Mouse (Mus musculus): ENCODE data around the gene Gucy2g. TPM values are rescaled to one million over a fixed set of nuclear protein-coding genes. Genes with fewer than 3 reads are reported as not detected.

Gucy2g gene
- polyA plus RNA-seq (2014; fragmentation: Nextera tagmentation; extraction: Ambion mirVana): not detected in 2 replicates

GRCm38 (mm10) chr19:55241186-55241645 is at the start of gene Gucy2g:
Gene Gucy2g (minus strand): TSS chr19:55241236.
- 82% methylated on average over 6 of the region's 6 CpGs for WGBS
- no peaks in the 10 kb centered on the region for H3K9me3 ChIP-seq (ENCODE audit: control insufficient read depth, low read length)
- H3K9ac ChIP-seq (ENCODE audit: low read length): no peak within 1 kb of the TSS
- H3K4me1 ChIP-seq (ENCODE audit: control insufficient read depth, insufficient read depth, low read length): no peaks in the 10 kb centered on the region
- DNase-seq (ENCODE audit: low spot score) (no peak), ATAC-seq (ENCODE audit: insufficient read depth, low FRiP score, low TSS enrichment) (no peak)
- no peak within 1 kb of the TSS for H3K4me3 ChIP-seq (ENCODE audit: low read depth, low read length)
- H3K36me3 ChIP-seq (ENCODE audit: control insufficient read depth, insufficient read depth, low read length): no peaks in the 10 kb centered on the region
- H3K27me3 ChIP-seq (ENCODE audit: control insufficient read depth, insufficient read depth, low read length): no peaks in the 10 kb centered on the region
- H3K27ac ChIP-seq (ENCODE audit: low read depth, low read length): no peak within 1 kb of the TSS
- no peak within 1 kb of the TSS for H3K4me2 ChIP-seq (ENCODE audit: low read depth)

- H3K27me3 ChIP-seq (ENCODE audit: control insufficient read depth, insufficient read depth, low read length): no peaks in the 10 kb centered on the region
- ATAC-seq (ENCODE audit: insufficient read depth, low FRiP score, low TSS enrichment): no peak
- H3K9ac ChIP-seq (ENCODE audit: low read length): no peak overlapping the region
These were observed 47.9 kb upstream of the Gucy2g start for GRCm38 (mm10) chr19:55288974-55289373.

GRCm38 (mm10) chr19:55286034-55286433 is 45.0 kb upstream of the Gucy2g start:
- H3K4me1 ChIP-seq (ENCODE audit: control insufficient read depth, insufficient read depth, low read length): no peaks in the 10 kb centered on the region
- no peak overlapping the region for H3K9ac ChIP-seq (ENCODE audit: low read length)
- 93% methylated on average over 4 of the region's 4 CpGs for WGBS
- DNase-seq (ENCODE audit: low spot score): no peak
- no peak overlapping the region for H3K4me3 ChIP-seq (ENCODE audit: low read depth, low read length)
- no peak for ATAC-seq (ENCODE audit: insufficient read depth, low FRiP score, low TSS enrichment)
- no peaks in the 10 kb centered on the region for H3K36me3 ChIP-seq (ENCODE audit: control insufficient read depth, insufficient read depth, low read length)
- no peaks in the 10 kb centered on the region for H3K27me3 ChIP-seq (ENCODE audit: control insufficient read depth, insufficient read depth, low read length)
- H3K4me2 ChIP-seq (ENCODE audit: low read depth): no peak overlapping the region
- no peaks in the 10 kb centered on the region for H3K9me3 ChIP-seq (ENCODE audit: control insufficient read depth, low read length)
- no peak overlapping the region for H3K27ac ChIP-seq (ENCODE audit: low read depth, low read length)

More at GRCm38 (mm10) chr19:55288974-55289373, 47.9 kb upstream of the Gucy2g start:
- no peak for DNase-seq (ENCODE audit: low spot score)
- H3K9me3 ChIP-seq (ENCODE audit: control insufficient read depth, low read length): no peaks in the 10 kb centered on the region
- no peak overlapping the region for H3K4me2 ChIP-seq (ENCODE audit: low read depth)
- H3K4me3 ChIP-seq (ENCODE audit: low read depth, low read length): no peak overlapping the region
- no peak overlapping the region for H3K27ac ChIP-seq (ENCODE audit: low read depth, low read length)
- no peaks in the 10 kb centered on the region for H3K36me3 ChIP-seq (ENCODE audit: control insufficient read depth, insufficient read depth, low read length)
- no peaks in the 10 kb centered on the region for H3K4me1 ChIP-seq (ENCODE audit: control insufficient read depth, insufficient read depth, low read length)

- H3K27me3 ChIP-seq (ENCODE audit: control insufficient read depth, insufficient read depth, low read length): no peaks in the 10 kb centered on the region
- H3K27ac ChIP-seq (ENCODE audit: low read depth, low read length): no peak overlapping the region
- no peak overlapping the region for H3K4me3 ChIP-seq (ENCODE audit: low read depth, low read length)
- H3K4me1 ChIP-seq (ENCODE audit: control insufficient read depth, insufficient read depth, low read length): no peaks in the 10 kb centered on the region
- H3K9me3 ChIP-seq (ENCODE audit: control insufficient read depth, low read length): no peaks in the 10 kb centered on the region
- no peak overlapping the region for H3K4me2 ChIP-seq (ENCODE audit: low read depth)
- H3K36me3 ChIP-seq (ENCODE audit: control insufficient read depth, insufficient read depth, low read length): no peaks in the 10 kb centered on the region
- ATAC-seq (ENCODE audit: insufficient read depth, low FRiP score, low TSS enrichment) (no peak), DNase-seq (ENCODE audit: low spot score) (no peak)
- no peak overlapping the region for H3K9ac ChIP-seq (ENCODE audit: low read length)
- WGBS: 94% methylated on average over 4 of the region's 4 CpGs
These were observed 43.1 kb upstream of the Gucy2g start for GRCm38 (mm10) chr19:55284093-55284492.

- no peak for DNase-seq (ENCODE audit: low spot score)
- Histone ChIP-seq H3K9ac (ENCODE audit: low read length) (no peak overlapping the region), H3K36me3 (ENCODE audit: control insufficient read depth, insufficient read depth, low read length) (no peaks in the 10 kb centered on the region), H3K27me3 (ENCODE audit: control insufficient read depth, insufficient read depth, low read length) (no peaks in the 10 kb centered on the region), H3K4me3 (ENCODE audit: low read depth, low read length) (no peak overlapping the region), H3K4me1 (ENCODE audit: control insufficient read depth, insufficient read depth, low read length) (no peaks in the 10 kb centered on the region), H3K9me3 (ENCODE audit: control insufficient read depth, low read length) (no peaks in the 10 kb centered on the region), H3K4me2 (ENCODE audit: low read depth) (no peak overlapping the region), H3K27ac (ENCODE audit: low read depth, low read length) (no peak overlapping the region)
- no peak for ATAC-seq (ENCODE audit: insufficient read depth, low FRiP score, low TSS enrichment)
- 87% methylated on average over 3 of the region's 3 CpGs for WGBS
These were observed 35.7 kb upstream of the Gucy2g start for GRCm38 (mm10) chr19:55276770-55277169.

GRCm38 (mm10) chr19:55276100-55276499 is 35.1 kb upstream of the Gucy2g start:
- no peak overlapping the region for H3K9ac ChIP-seq (ENCODE audit: low read length)
- no peak overlapping the region for H3K4me3 ChIP-seq (ENCODE audit: low read depth, low read length)
- DNase-seq (ENCODE audit: low spot score): no peak
- no peaks in the 10 kb centered on the region for H3K9me3 ChIP-seq (ENCODE audit: control insufficient read depth, low read length)
- no peak overlapping the region for H3K4me2 ChIP-seq (ENCODE audit: low read depth)
- no peak for ATAC-seq (ENCODE audit: insufficient read depth, low FRiP score, low TSS enrichment)
- no peaks in the 10 kb centered on the region for H3K4me1 ChIP-seq (ENCODE audit: control insufficient read depth, insufficient read depth, low read length)
- no peaks in the 10 kb centered on the region for H3K36me3 ChIP-seq (ENCODE audit: control insufficient read depth, insufficient read depth, low read length)
- H3K27me3 ChIP-seq (ENCODE audit: control insufficient read depth, insufficient read depth, low read length): no peaks in the 10 kb centered on the region
- WGBS: 81% methylated on average over 4 of the region's 4 CpGs
- H3K27ac ChIP-seq (ENCODE audit: low read depth, low read length): no peak overlapping the region

GRCm38 (mm10) chr19:55273340-55273739 is 32.3 kb upstream of the Gucy2g start:
- DNase-seq (ENCODE audit: low spot score) (no peak), ATAC-seq (ENCODE audit: insufficient read depth, low FRiP score, low TSS enrichment) (no peak)
- no peaks in the 10 kb centered on the region for H3K4me1 ChIP-seq (ENCODE audit: control insufficient read depth, insufficient read depth, low read length)
- no peak overlapping the region for H3K27ac ChIP-seq (ENCODE audit: low read depth, low read length)
- H3K4me2 ChIP-seq (ENCODE audit: low read depth): no peak overlapping the region
- 81% methylated on average over 6 of the region's 6 CpGs for WGBS
- H3K4me3 ChIP-seq (ENCODE audit: low read depth, low read length): no peak overlapping the region
- no peaks in the 10 kb centered on the region for H3K36me3 ChIP-seq (ENCODE audit: control insufficient read depth, insufficient read depth, low read length)
- no peaks in the 10 kb centered on the region for H3K9me3 ChIP-seq (ENCODE audit: control insufficient read depth, low read length)
- no peak overlapping the region for H3K9ac ChIP-seq (ENCODE audit: low read length)
- H3K27me3 ChIP-seq (ENCODE audit: control insufficient read depth, insufficient read depth, low read length): no peaks in the 10 kb centered on the region

GRCm38 (mm10) chr19:55271448-55271847 is 30.4 kb upstream of the Gucy2g start:
- Histone ChIP-seq H3K4me1 (ENCODE audit: control insufficient read depth, insufficient read depth, low read length) (no peaks in the 10 kb centered on the region), H3K4me3 (ENCODE audit: low read depth, low read length) (no peak overlapping the region), H3K9ac (ENCODE audit: low read length) (no peak overlapping the region), H3K4me2 (ENCODE audit: low read depth) (no peak overlapping the region), H3K9me3 (ENCODE audit: control insufficient read depth, low read length) (no peaks in the 10 kb centered on the region), H3K27ac (ENCODE audit: low read depth, low read length) (no peak overlapping the region), H3K36me3 (ENCODE audit: control insufficient read depth, insufficient read depth, low read length) (no peaks in the 10 kb centered on the region), H3K27me3 (ENCODE audit: control insufficient read depth, insufficient read depth, low read length) (no peaks in the 10 kb centered on the region)
- ATAC-seq (ENCODE audit: insufficient read depth, low FRiP score, low TSS enrichment): no peak
- WGBS: 39% methylated on average over 3 of the region's 3 CpGs
- no peak for DNase-seq (ENCODE audit: low spot score)

- no peaks in the 10 kb centered on the region for H3K36me3 ChIP-seq (ENCODE audit: control insufficient read depth, insufficient read depth, low read length)
- DNase-seq (ENCODE audit: low spot score): no peak
- H3K4me3 ChIP-seq (ENCODE audit: low read depth, low read length): no peak overlapping the region
- H3K9me3 ChIP-seq (ENCODE audit: control insufficient read depth, low read length): no peaks in the 10 kb centered on the region
- WGBS: 86% methylated on average over 5 of the region's 5 CpGs
- no peaks in the 10 kb centered on the region for H3K27me3 ChIP-seq (ENCODE audit: control insufficient read depth, insufficient read depth, low read length)
- ATAC-seq (ENCODE audit: insufficient read depth, low FRiP score, low TSS enrichment): no peak
- H3K27ac ChIP-seq (ENCODE audit: low read depth, low read length): no peak overlapping the region
- no peak overlapping the region for H3K9ac ChIP-seq (ENCODE audit: low read length)
- no peak overlapping the region for H3K4me2 ChIP-seq (ENCODE audit: low read depth)
- no peaks in the 10 kb centered on the region for H3K4me1 ChIP-seq (ENCODE audit: control insufficient read depth, insufficient read depth, low read length)
These were observed 28.0 kb upstream of the Gucy2g start for GRCm38 (mm10) chr19:55269051-55269450.
